Mouse (Mus musculus): ENCODE measurements around the gene Upp2.
A peak's percentile ranks its signal among the peaks of the same experiment; 100 is the strongest.

Gene Upp2

GRCm38 (mm10) chr2:58758081-58758480 lies 191.0 kb downstream of the Upp2 start:
- no peak for DNase-seq (ENCODE audit: low read depth, low spot score)

DNA sequence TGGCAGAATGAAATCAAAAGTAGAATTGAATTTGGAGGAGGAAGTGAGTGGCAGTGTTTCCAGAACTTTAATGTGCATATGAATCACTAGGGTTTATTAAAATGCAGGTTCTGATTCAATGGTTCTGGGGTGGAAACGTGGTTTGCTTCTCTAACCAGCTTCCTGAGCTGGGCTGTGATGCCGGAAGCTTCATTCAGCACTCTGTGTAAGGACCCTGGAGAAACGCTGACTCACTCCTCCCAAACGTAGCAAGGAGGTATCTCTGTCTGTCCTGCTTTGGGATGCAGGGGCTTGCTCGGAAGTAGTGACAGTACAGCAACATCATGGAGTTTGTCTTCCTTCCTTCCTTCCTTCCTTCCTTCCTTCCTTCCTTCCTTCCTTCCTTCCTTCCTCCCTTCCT lies 192.6 kb downstream of the Upp2 start:
- no peak for DNase-seq (ENCODE audit: low read depth, low spot score)

DNA sequence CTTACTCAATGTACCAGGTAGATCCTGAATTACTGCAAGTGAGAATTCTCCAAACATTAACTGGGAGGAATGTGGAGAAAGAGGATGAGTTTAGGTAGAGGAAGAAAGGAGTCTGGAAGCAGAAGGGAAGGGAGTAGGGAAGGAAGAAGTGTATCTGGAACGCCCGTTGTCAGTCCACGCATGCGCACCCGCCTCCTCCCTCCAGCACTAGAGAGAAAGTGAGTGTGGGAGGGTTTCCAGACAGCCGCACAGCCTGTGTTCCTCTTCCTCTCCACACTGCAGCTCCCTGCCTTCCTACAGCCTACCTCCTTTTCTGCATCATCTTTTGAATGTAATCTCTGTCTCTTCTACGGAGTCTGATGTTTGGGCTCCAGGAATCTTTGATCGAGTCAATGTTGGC lies 198.0 kb downstream of the Upp2 start:
- DNase-seq (ENCODE audit: low read depth, low spot score) = no peak

DNA sequence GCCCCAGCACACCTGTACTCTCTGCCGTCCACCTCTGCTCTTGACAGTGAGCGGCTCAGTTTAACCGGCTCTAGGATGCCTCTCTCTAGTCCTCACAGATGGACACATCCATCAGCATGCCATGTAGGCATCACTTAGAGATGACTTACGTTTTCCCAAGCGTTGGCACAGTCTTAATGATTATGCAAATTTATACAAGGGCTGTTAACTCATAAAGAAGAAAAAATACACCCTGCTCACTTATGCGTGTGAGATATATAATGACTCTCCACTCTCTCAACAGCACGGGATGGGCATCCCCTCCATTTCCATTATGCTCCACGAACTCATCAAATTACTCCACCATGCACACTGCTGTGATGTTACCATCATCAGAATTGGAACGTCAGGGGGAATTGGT lies 206.7 kb downstream of the Upp2 start:
- DNase-seq (ENCODE audit: low read depth, low spot score) = no peak

DNA sequence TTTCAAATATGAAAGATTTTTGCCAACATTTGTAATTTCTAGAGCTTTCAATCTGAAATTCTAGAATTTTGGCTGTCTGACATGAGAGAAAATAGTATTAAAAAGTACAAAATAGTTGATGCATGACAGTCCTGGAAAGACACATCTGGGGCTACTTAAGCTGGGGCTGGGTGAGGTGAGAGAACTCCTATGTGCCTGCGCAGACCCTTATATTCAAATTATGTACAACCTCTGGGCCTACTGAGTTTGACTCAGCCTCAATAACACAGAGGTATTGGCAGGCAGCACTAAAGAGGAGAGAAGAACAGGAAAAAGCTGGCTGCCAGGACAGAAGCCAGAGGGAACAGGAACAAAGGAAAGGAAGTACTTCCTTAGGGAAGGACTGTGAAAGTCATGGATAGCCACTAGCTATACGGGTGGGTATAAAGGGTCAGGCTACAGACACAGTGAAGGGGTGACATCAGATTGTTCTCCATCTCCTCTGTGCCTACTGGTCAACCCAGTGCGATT lies 211.9 kb downstream of the Upp2 start:
- no peak for DNase-seq (ENCODE audit: low read depth, low spot score)

DNA sequence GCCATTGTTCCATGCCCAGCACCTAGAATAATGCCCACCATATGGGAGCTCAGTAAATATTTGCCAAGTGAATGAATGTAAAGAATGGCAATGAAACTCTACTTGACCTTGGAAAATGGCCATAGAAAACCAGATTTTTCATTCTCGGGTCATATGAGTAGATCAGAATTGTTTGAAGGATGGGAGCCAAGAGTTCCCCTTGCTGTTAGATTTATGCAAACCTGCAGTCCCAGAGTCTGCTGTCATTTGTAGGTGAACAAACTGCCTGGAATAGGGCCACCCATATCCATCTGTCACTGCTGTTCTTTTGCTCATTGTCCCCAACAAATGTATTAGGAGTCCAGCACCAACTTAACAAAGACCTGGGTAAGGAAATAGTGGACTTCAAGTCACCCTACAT lies 216.4 kb downstream of the Upp2 start:
- DNase-seq (ENCODE audit: low read depth, low spot score) = no peak

DNA sequence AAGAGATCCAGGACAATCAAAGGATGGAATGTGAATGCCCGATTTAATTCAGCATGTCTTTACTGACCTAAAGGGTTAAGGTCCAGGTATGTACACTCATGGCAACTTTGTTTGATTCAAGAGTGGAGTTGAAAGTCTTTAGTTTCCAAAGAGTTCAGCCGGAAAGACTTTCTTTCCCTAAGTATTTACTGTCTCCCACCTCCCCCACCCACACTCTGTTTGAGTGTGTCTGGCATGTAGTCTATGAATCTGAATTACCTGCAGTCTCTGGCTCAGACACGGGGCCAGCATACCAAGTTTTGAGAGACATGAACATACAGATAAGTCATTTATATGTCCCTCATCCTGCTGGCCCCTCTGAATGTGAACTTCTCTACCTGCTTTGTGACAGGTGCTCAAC lies 219.1 kb downstream of the Upp2 start:
- no peak for DNase-seq (ENCODE audit: low read depth, low spot score)

DNA sequence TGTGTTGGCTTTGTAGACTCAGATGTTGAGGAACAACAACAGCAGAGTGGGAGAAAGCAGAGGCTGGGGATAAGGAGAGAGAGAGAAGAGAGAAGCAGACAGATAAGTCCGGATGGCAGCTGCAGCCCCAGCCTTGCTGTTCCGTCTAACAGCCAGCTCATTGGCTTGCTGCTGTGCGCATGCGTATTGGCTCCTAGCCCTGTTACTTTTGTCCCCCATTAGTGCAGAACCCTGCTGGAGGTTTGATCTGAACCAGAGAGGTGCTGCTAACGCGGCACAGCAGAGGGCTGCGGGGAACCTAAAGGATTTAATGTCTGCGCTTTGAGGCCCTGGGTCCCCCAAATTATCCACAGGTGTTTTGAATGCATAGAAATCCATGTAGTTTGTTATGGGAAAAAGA lies 219.6 kb downstream of the Upp2 start:
- DNase-seq (ENCODE audit: low read depth, low spot score) = no peak

DNA sequence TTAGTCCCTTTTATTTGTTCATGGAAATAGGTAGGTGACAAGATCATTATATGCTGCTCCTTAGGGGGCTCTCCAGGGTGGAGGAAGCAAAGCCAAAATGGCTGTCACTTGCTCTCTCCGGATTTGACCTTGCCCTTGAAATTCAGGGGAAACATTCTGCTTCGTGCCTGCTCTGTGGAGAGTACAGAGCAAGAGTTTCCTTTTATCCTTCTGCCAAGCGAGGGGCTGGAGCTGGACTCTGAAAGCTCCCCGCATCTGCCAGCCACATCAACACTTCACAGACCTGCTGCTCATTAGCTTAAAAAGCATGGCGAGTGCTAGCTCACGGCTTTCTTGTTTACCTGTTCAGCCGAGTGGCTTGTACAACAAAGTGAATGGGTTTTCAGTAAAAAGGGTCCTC lies 220.3 kb downstream of the Upp2 start:
- DNase-seq (ENCODE audit: low read depth, low spot score) = no peak

- DNase-seq (ENCODE audit: low read depth, low spot score) = no peak
Observed at GRCm38 (mm10) chr2:58789934-58790333, 222.8 kb downstream of the Upp2 start.

- DNase-seq (ENCODE audit: low read depth, low spot score) = no peak
Observed at GRCm38 (mm10) chr2:58790361-58790760, 223.3 kb downstream of the Upp2 start.

DNA sequence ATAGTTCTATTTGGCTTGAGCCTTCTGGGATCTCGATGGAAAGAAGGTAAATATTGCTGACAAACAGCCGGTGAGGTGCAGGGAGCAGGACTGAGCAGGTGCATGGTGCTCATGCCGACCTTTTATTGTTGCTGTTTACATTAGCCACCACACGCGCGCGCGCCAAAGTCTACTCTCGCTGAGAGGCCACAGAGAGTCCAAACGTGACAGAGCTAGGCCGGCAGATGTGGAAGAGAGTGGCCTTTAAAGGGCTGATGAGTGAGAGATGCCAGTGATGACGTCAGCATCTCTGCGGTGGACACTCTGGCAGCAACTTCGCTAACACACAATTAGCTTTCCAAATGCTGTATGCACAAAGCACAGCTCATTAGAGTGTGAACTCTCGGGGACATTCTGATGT lies 227.4 kb downstream of the Upp2 start:
- no peak for DNase-seq (ENCODE audit: low read depth, low spot score)

DNA sequence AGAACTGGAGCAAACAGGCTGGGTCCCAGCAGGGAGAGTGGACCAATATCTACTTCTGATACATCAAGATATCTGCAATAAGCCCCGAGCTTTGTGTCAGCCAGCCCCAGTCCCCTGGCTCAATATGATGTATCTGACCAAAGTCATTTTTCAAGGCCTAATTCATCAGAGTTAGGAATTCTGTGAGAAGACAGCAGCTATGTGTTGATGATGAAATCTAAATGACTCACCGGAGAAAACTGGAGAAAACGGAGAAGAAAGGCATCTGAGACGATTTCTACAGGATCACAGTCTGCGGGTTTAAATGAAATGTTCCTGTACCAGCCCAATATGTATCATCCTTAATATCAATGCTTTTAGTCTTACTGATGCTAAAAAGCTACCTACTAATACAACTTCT lies 228.3 kb downstream of the Upp2 start:
- DNase-seq (ENCODE audit: low read depth, low spot score) = no peak

- DNase-seq (ENCODE audit: low read depth, low spot score) = no peak
Observed at GRCm38 (mm10) chr2:58797506-58797905, 230.4 kb downstream of the Upp2 start.

DNA sequence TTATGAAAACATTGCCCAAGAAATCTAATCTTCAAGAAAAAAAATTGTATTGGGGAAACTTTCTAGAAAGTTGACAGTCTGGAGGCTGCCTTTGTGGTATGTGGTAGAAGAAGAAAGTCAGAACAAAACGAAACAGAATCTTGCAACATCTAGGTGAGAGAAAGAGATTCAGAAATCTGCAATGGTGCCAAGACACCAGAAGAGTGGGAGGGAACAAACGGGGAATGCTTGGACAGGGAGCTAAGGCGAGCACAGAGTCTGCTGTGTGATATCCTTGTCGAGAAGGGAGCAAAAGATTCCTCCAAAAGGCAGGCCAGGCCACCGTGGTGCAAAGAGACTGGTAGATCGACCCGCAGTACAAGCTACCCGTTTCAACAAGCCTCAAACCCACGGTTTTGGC lies 232.0 kb downstream of the Upp2 start:
- no peak for DNase-seq (ENCODE audit: low read depth, low spot score)

DNA sequence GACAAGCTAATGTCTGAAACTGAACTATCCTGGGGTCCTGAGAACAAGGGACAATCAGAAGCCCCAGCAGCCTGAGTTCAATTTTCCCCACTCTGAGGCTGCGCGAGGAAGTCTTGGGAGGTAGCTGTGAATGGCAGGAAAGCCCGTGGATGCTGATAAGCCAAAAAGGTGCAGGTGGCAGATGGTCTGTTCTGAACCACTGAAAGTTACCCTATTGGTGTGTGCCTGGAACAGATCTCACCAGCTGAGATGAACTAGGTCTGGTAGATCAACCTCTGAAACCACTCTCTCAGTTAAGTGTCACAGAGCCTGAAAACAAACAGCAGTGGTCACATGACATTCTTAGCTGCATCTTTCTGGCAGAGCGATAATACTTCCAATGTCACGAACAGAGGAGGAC lies 232.5 kb downstream of the Upp2 start:
- DNase-seq (ENCODE audit: low read depth, low spot score) = no peak

DNA sequence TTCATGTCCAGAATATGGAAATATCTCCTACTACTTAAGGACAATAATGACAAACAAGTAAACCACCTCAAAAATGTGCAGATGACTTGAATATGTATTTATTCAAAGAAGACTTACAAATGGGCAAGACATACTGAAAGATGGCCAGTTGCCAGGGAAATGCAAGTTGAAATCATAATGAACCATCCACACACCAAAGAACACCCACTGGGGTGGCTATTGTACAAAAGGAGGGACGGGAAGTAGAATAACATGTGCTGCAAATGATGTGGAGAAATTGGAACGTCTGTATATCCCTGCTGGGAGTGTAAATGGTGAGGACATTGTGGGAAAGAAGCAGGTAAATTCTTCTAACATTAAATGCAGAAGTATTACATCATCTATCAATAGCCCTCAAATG lies 245.8 kb downstream of the Upp2 start:
- no peak for DNase-seq (ENCODE audit: low read depth, low spot score)

- no peak for DNase-seq (ENCODE audit: low read depth, low spot score)
Observed at GRCm38 (mm10) chr2:58828910-58829600, 262.0 kb downstream of the Upp2 start.

- peak; percentile 28 for DNase-seq (ENCODE audit: low read depth, low spot score)
Observed at GRCm38 (mm10) chr2:58829981-58830742, 263.1 kb downstream of the Upp2 start.

GRCm38 (mm10) chr2:58832253-58832980 lies 265.3 kb downstream of the Upp2 start:
- no peak for DNase-seq (ENCODE audit: low read depth, low spot score)

GRCm38 (mm10) chr2:58841021-58841420 lies 273.9 kb downstream of the Upp2 start:
- DNase-seq (ENCODE audit: low read depth, low spot score) = no peak

- no peak for DNase-seq (ENCODE audit: low read depth, low spot score)
Observed at GRCm38 (mm10) chr2:58842443-58842842, 275.3 kb downstream of the Upp2 start.
